Mouse (Mus musculus) CD4-positive, CD25-positive, alpha-beta regulatory T cell, adult 2 months (primary cell): ENCODE measurements around the gene Sh3glb1.
A peak's percentile ranks its signal among the peaks of the same experiment; 100 is the strongest.

Experiments
- DNase-seq: peaks from one replicate; pipeline ENCODE4 v3.0.0-alpha.2; 2012; ENCODE audit warnings: low read depth, low spot score

The Sh3glb1 gene

GRCm38 (mm10) chr3:144715033-144715432 is 5.1 kb downstream of the Sh3glb1 start:
- no peak for DNase-seq

- DNase-seq: peak; percentile 46
Observed at GRCm38 (mm10) chr3:144714606-144715005, 5.5 kb downstream of the Sh3glb1 start.

- no peak for DNase-seq
Observed at GRCm38 (mm10) chr3:144714126-144714525, 6.0 kb downstream of the Sh3glb1 start.

- DNase-seq: no peak
Observed at GRCm38 (mm10) chr3:144711607-144712206, 8.4 kb downstream of the Sh3glb1 start.

- no peak for DNase-seq
Observed at GRCm38 (mm10) chr3:144708612-144709011, 11.5 kb downstream of the Sh3glb1 start.

- DNase-seq: peak; percentile 50
Observed at GRCm38 (mm10) chr3:144703959-144704358, 16.2 kb downstream of the Sh3glb1 start.

- DNase-seq: no peak
Observed at GRCm38 (mm10) chr3:144698790-144699433, 21.2 kb downstream of the Sh3glb1 start.

GRCm38 (mm10) chr3:144697942-144698341 is 22.2 kb downstream of the Sh3glb1 start:
- DNase-seq: no peak

- DNase-seq: peak; percentile 18
Observed at GRCm38 (mm10) chr3:144697154-144697553, 23.0 kb downstream of the Sh3glb1 start.

GRCm38 (mm10) chr3:144694941-144695340 is 25.2 kb downstream of the Sh3glb1 start:
- no peak for DNase-seq

- DNase-seq: no peak
Observed at GRCm38 (mm10) chr3:144694040-144694439, 26.1 kb downstream of the Sh3glb1 start.

- DNase-seq: peak; percentile 68
Observed at GRCm38 (mm10) chr3:144692052-144692451, 28.1 kb downstream of the Sh3glb1 start.

- DNase-seq: peak; percentile 37
Observed at GRCm38 (mm10) chr3:144689236-144689635, 30.9 kb downstream of the Sh3glb1 start.

- no peak for DNase-seq
Observed at GRCm38 (mm10) chr3:144688284-144688683, 31.9 kb downstream of the Sh3glb1 start.

- no peak for DNase-seq
Observed at GRCm38 (mm10) chr3:144687618-144688017, 32.5 kb downstream of the Sh3glb1 start.

GRCm38 (mm10) chr3:144686146-144686545 is 34.0 kb downstream of the Sh3glb1 start:
- DNase-seq: no peak

GRCm38 (mm10) chr3:144683136-144683814 is 36.9 kb downstream of the Sh3glb1 start:
- DNase-seq: no peak

GRCm38 (mm10) chr3:144681542-144681941 is 38.6 kb downstream of the Sh3glb1 start:
- DNase-seq: no peak

- DNase-seq: no peak
Observed at GRCm38 (mm10) chr3:144679701-144680159, 40.4 kb downstream of the Sh3glb1 start.

- DNase-seq: no peak
Observed at GRCm38 (mm10) chr3:144679137-144679536, 41.0 kb downstream of the Sh3glb1 start.

- no peak for DNase-seq
Observed at GRCm38 (mm10) chr3:144677751-144678150, 42.4 kb downstream of the Sh3glb1 start.

- no peak for DNase-seq
Observed at GRCm38 (mm10) chr3:144676249-144676648, 43.9 kb downstream of the Sh3glb1 start.

- no peak for DNase-seq
Observed at GRCm38 (mm10) chr3:144672016-144672415, 48.1 kb downstream of the Sh3glb1 start.
